Mouse (Mus musculus) liver, embryonic 16.5 days (tissue): ENCODE measurements around the gene Rps6kb1. TPM values are rescaled to one million over a fixed set of nuclear protein-coding genes. Genes with fewer than 3 reads are reported as not detected.

Source experiments
- ATAC-seq: fragments of 200-750 bp; cut with Nextera tagmentation; 2 replicates; pipeline ENCODE4 v1.8.0; 2017; ENCODE audit warnings: low read depth, mild to moderate bottlenecking, moderate number of reproducible peaks, moderate library complexity
- H3K27ac ChIP-seq: fragments of 300-500 bp; sonication (generic); 2 replicates; pipeline ENCODE4 v1.5.1; 2014; ENCODE audit warnings: mild to moderate bottlenecking, low read length
- H3K27me3 ChIP-seq: fragments of 300-500 bp; sonication (generic); 2 replicates; pipeline ENCODE4 v1.6.1; 2014; ENCODE audit warnings: low read depth, low read length, mixed read lengths; ENCODE audit not compliant: control insufficient read depth, insufficient read depth
- H3K36me3 ChIP-seq: fragments of 300-500 bp; sonication (generic); 2 replicates; pipeline ENCODE4 v1.6.1; 2014; ENCODE audit warnings: mild to moderate bottlenecking; ENCODE audit not compliant: control insufficient read depth, insufficient read depth
- H3K4me1 ChIP-seq: fragments of 300-500 bp; sonication (generic); 2 replicates; pipeline ENCODE4 v1.6.1; 2014; ENCODE audit warnings: low read depth, low read length, mixed read lengths; ENCODE audit not compliant: control insufficient read depth
- H3K4me2 ChIP-seq: fragments of 300-500 bp; sonication (generic); 2 replicates; pipeline ENCODE4 v1.6.1; 2014; ENCODE audit warnings: low read depth, low read length, mixed read lengths
- H3K4me3 ChIP-seq: fragments of 300-500 bp; sonication (generic); 2 replicates; pipeline ENCODE4 v1.5.1; 2014; ENCODE audit warnings: low read depth, mild to moderate bottlenecking, low read length
- H3K9ac ChIP-seq: fragments of 300-500 bp; sonication (generic); 2 replicates; pipeline ENCODE4 v1.6.1; 2014; ENCODE audit warnings: low read depth, low read length
- H3K9me3 ChIP-seq: fragments of 300-500 bp; sonication (generic); replicated peaks from 2 replicates; pipeline ENCODE4 v1.6.1; 2016; ENCODE audit warnings: low read length; ENCODE audit not compliant: control insufficient read depth
- WGBS: fragments of 180-500 bp; shearing (Covaris S2); extraction: QIAGEN DNeasy Blood & Tissue Kit; methylation state at CpG from one replicate; pipeline ENCODE4 v1.1.7; 2014; ENCODE audit not compliant: insufficient replicate concordance; 5-methylcytosine and 5-hydroxymethylcytosine counted together
- polyA plus RNA-seq: library from polyadenylated mRNA; unstranded; fragments of >200 nt; fragmentation: Nextera tagmentation; extraction: Ambion mirVana; gene quantifications from 2 replicates; pipeline ENCODE4 v1.2.1, GENCODE M21; 2015

Gene Rps6kb1
- polyA plus RNA-seq, 1 experiment from 2014 or later: 22.0 TPM

- Histone ChIP-seq H3K27me3 (no peaks in the 10 kb centered on the region), H3K4me2 (peak overlapping the region; percentile 55), H3K4me1 (peaks cover 36% of the 10 kb centered on the region), H3K36me3 (no peaks in the 10 kb centered on the region; the same call in 1 of the 2 replicates), H3K4me3 (no peak overlapping the region), H3K9me3 (no peaks in the 10 kb centered on the region), H3K9ac (no peak overlapping the region; the same call in 1 of the 2 replicates), H3K27ac (peak overlapping the region; percentile 67)
- ATAC-seq: no peak
- WGBS: 12% methylated on average over 7 of the region's 7 CpGs
Observed at GRCm38 (mm10) chr11:86587830-86588229, 43.2 kb upstream of the Rps6kb1 start.

- peak; percentile 84 for ATAC-seq
- 2% methylated on average over 15 of the region's 15 CpGs for WGBS
- H3K4me1 ChIP-seq: peaks cover 35% of the 10 kb centered on the region
- H3K36me3 ChIP-seq: no peaks in the 10 kb centered on the region; the same call in 1 of the 2 replicates
- H3K9ac ChIP-seq: peak overlapping the region; percentile 64
- peak overlapping the region; percentile 59 for H3K4me3 ChIP-seq
- no peaks in the 10 kb centered on the region for H3K27me3 ChIP-seq
- H3K4me2 ChIP-seq: peak overlapping the region; percentile 55
- peak overlapping the region; percentile 67 for H3K27ac ChIP-seq
- H3K9me3 ChIP-seq: no peaks in the 10 kb centered on the region
Observed at GRCm38 (mm10) chr11:86586868-86587792, 42.5 kb upstream of the Rps6kb1 start.

GRCm38 (mm10) chr11:86586177-86586867 lies 41.7 kb upstream of the Rps6kb1 start:
- H3K9ac ChIP-seq: peak overlapping the region; percentile 64
- peak overlapping the region; percentile 67 for H3K27ac ChIP-seq
- peak overlapping the region; percentile 55 for H3K4me2 ChIP-seq
- no peaks in the 10 kb centered on the region; the same call in 1 of the 2 replicates for H3K36me3 ChIP-seq
- peaks cover 43% of the 10 kb centered on the region for H3K4me1 ChIP-seq
- H3K9me3 ChIP-seq: no peaks in the 10 kb centered on the region
- H3K27me3 ChIP-seq: no peaks in the 10 kb centered on the region
- WGBS: 3% methylated on average over 12 of the region's 12 CpGs
- H3K4me3 ChIP-seq: peak overlapping the region; percentile 59
- no peak for ATAC-seq

- H3K9ac ChIP-seq: peak overlapping the region; percentile 9; the same call in 1 of the 2 replicates
- no peak for ATAC-seq
- no peaks in the 10 kb centered on the region for H3K27me3 ChIP-seq
- H3K9me3 ChIP-seq: no peaks in the 10 kb centered on the region
- H3K4me3 ChIP-seq: peak overlapping the region; percentile 29
- 7% methylated on average over 3 of the region's 3 CpGs for WGBS
- no peaks in the 10 kb centered on the region; the same call in 1 of the 2 replicates for H3K36me3 ChIP-seq
- H3K27ac ChIP-seq: no peak overlapping the region
- peak overlapping the region; percentile 44 for H3K4me2 ChIP-seq
- H3K4me1 ChIP-seq: peaks cover 46% of the 10 kb centered on the region
Observed at GRCm38 (mm10) chr11:86585598-86585984, 41.0 kb upstream of the Rps6kb1 start.

GRCm38 (mm10) chr11:86584898-86585597 lies 40.4 kb upstream of the Rps6kb1 start:
- Histone ChIP-seq H3K4me2 (peak overlapping the region; percentile 44), H3K9ac (peak overlapping the region; percentile 33; the same call in 1 of the 2 replicates), H3K27ac (peak overlapping the region; percentile 43; the same call in 1 of the 2 replicates), H3K4me3 (peak overlapping the region; percentile 29), H3K4me1 (peaks cover 51% of the 10 kb centered on the region), H3K27me3 (no peaks in the 10 kb centered on the region), H3K36me3 (no peaks in the 10 kb centered on the region; the same call in 1 of the 2 replicates), H3K9me3 (no peaks in the 10 kb centered on the region)
- ATAC-seq: no peak
- 24% methylated on average over 7 of the region's 7 CpGs for WGBS

- H3K4me1 ChIP-seq: peaks cover 60% of the 10 kb centered on the region
- ATAC-seq: no peak
- WGBS: 48% methylated on average over 14 of the region's 14 CpGs
Observed at GRCm38 (mm10) chr11:86583990-86584897, 39.6 kb upstream of the Rps6kb1 start.

GRCm38 (mm10) chr11:86583313-86583825 lies 38.8 kb upstream of the Rps6kb1 start:
- Histone ChIP-seq H3K36me3 (no peaks in the 10 kb centered on the region; the same call in 1 of the 2 replicates), H3K27me3 (no peaks in the 10 kb centered on the region), H3K9ac (no peak overlapping the region), H3K4me1 (peaks cover 63% of the 10 kb centered on the region), H3K4me2 (no peak overlapping the region), H3K4me3 (no peak overlapping the region), H3K9me3 (no peaks in the 10 kb centered on the region), H3K27ac (no peak overlapping the region)
- 61% methylated on average over 3 of the region's 3 CpGs for WGBS
- no peak for ATAC-seq

More at GRCm38 (mm10) chr11:86583990-86584897, 39.6 kb upstream of the Rps6kb1 start:
- Histone ChIP-seq H3K27me3 (no peaks in the 10 kb centered on the region), H3K4me3 (no peak overlapping the region), H3K9me3 (no peaks in the 10 kb centered on the region), H3K4me2 (peak overlapping the region; percentile 44), H3K9ac (no peak overlapping the region; the same call in 1 of the 2 replicates), H3K36me3 (no peaks in the 10 kb centered on the region; the same call in 1 of the 2 replicates), H3K27ac (peak overlapping the region; percentile 40; the same call in 1 of the 2 replicates)
